Mouse (Mus musculus) erythroid progenitor cell, adult 5-6 weeks (primary cell): ENCODE data around the gene Ccs. TPM values are rescaled to one million over a fixed set of nuclear protein-coding genes. Genes with fewer than 3 reads are reported as not detected.

Experiments
- ATAC-seq: replicated peaks from 2 replicates; pipeline ENCODE4 v1.8.0; 2016; ENCODE audit warnings: moderate number of reproducible peaks, mild to moderate bottlenecking, moderate TSS enrichment, inconsistent platforms; ENCODE audit not compliant: poor library complexity, low FRiP score, severe bottlenecking
- total RNA-seq, 2 experiments: library from RNA; stranded (forward) in 1 of 2; stranded (reverse) in 1 of 2; fragments of 150-400 nt in 1 of 2; fragments of 186-747, 209-891 nt in 1 of 2; gene quantifications; 2 replicates each; pipeline versions ENCODE4 v1.2.3 to v1.2.4; 2015 to 2017; ENCODE audit warnings: low replicate concordance in 2 of 2

Ccs gene
- total RNA-seq, 2 experiments from 2014 or later = 30.2 to 63.1 TPM

DNA sequence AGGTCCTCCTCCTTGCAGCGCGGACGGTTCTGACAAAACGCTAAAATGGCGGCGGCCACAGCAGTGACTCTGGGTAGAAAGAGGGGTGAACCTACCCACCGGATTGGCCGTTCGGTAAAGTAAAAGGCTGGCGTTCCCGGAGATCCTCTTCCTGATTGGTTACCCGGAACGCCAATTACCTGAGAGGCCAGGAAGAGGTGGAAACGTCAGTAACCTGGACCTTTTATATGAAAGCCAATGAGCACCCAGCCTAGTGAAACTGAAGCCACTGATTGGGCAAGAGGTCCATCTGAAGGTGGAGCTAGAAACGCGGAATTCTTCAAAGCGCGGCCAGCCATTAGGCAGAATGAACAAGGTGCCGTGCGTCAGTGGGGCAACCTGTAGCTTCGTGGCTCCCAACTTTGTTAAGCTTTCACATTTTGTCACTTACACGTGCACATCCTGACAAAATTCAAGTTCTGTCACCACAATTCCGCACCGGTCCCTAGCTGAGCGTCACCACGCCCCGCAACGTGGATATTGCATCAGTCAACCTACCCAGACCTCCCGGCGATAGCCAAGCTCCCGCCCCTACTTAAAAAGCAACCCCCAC lies 45.2 kb downstream of the Ccs start, which contains the start of gene Rbm4:
TSS of gene Rbm4 (minus strand) at position 71 of the 592 bp plus-strand sequence.
- peak; percentile 97 for ATAC-seq

DNA sequence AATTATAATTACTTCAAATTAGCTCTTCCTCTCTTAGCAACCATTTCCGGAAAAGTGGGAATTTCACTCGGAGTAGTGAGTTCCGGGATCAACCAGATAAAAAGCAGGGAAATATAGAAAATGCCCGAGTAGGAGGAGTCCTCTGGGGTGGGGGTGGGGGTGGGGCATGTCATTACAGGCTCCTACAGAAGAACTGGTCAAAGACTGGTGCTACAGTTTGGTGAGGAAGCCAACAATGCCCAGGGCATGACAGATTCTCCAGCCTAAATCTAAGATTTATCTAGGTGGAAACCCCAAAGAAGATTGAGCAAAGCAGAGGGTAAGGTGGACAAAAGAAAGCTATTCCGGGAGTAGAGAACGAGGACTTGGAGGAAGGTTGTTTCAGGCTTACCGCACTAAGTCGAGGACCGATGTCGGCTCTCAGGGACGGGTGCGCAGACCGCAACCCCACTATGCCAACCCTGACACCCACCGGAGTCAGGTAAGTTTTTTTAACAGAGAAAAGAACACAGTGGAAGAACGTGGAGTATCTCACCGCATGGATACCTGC lies 45.8 kb downstream of the Ccs start:
- ATAC-seq = peak; percentile 37

DNA sequence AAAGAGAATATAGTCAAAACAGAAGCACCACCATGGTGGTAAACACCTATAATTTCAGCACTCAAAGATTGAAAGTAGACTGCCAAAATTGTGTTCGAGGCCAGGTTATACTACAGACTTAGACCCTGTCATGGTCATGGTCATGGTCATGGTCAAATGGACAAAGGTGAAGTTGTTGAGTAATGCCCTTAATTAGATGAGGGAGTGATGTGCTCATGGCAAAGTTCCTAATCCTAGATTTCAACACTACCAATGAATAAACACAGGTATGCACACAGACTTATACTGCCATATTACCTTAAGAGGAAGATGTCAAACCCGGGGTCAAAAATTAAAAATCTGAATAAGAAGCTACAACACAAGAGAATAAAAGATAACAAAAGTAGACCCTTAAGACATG lies 52.8 kb downstream of the Ccs start:
- ATAC-seq = no peak

DNA sequence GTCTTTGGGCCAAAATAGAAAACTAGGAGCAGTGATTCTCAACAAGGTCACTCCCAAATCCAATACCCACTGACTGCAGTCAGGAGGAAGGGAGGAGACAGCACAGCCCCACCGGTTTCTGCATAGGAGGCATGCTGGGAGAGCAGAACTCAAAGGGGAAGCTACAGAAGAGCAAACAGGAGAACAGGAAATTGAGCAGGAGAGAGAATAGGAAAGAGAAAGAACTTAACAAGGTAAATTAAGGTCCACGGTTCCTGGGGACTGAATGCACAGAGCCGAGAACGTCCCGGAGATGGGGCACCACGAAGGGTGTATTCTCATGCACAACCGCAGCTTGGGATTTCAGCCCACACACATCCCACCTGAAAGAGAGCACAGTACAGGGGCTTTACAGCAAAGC lies 53.9 kb downstream of the Ccs start:
- no peak for ATAC-seq

DNA sequence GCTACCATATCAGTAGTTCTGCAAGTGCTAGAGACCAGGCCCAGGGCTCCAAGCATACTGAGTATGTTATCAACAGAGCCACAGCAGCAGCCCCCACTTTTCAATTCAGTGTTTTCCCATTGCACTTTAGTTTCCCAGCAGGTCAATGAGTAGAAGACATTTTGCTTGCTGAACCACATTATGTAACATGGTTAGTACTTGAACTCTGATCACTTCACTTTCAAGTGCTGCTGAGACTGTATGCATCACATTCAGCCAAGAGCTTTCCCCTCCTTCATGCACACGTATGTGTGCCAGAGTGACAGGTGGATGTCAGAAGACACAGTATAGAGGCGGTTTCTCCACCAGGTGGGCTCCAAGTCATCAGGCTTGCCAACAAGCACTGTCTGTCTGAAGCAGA lies 56.2 kb downstream of the Ccs start:
- no peak for ATAC-seq

Other genes with a start within 250 kb of the Ccs start
- gene Lrfn4, start 223.7 kb downstream of the Ccs start, total RNA-seq (2015; ENCODE audit: low replicate concordance) = not detected in 2 replicates
- gene Lrfn4, start 223.7 kb downstream of the Ccs start, total RNA-seq (2017; ENCODE audit: low replicate concordance) = not detected in 2 replicates
- 21.6 and 26.4 TPM in 2 replicates for gene Rce1, start 213.7 kb downstream of the Ccs start, total RNA-seq (2015; ENCODE audit: low replicate concordance)
- gene Rce1, start 213.7 kb downstream of the Ccs start, total RNA-seq (2017; ENCODE audit: low replicate concordance) = 6.6 and 13.5 TPM in 2 replicates
- gene Gm960, start 140.7 kb downstream of the Ccs start, total RNA-seq (2015; ENCODE audit: low replicate concordance) = not detected in 2 replicates
- not detected in 2 replicates for gene Gm960, start 140.7 kb downstream of the Ccs start, total RNA-seq (2017; ENCODE audit: low replicate concordance)
- not detected in 2 replicates for gene Sptbn2, start 128.2 kb downstream of the Ccs start, total RNA-seq (2015; ENCODE audit: low replicate concordance)
- gene Sptbn2, start 128.2 kb downstream of the Ccs start, total RNA-seq (2017; ENCODE audit: low replicate concordance) = not detected in 2 replicates
- 4.3 and 5.0 TPM in 2 replicates for gene Rbm4b, start 82.8 kb downstream of the Ccs start, total RNA-seq (2015; ENCODE audit: low replicate concordance)
- 12.6 and 13.6 TPM in 2 replicates for gene Rbm4b, start 82.8 kb downstream of the Ccs start, total RNA-seq (2017; ENCODE audit: low replicate concordance)
- 41.5 and 67.4 TPM in 2 replicates for gene Rbm4, start 45.4 kb downstream of the Ccs start, total RNA-seq (2015; ENCODE audit: low replicate concordance)
- gene Rbm4, start 45.4 kb downstream of the Ccs start, total RNA-seq (2017; ENCODE audit: low replicate concordance) = 106 and 172 TPM in 2 replicates
- 13.7 and 83.8 TPM in 2 replicates for gene Gm21992, start 27.7 kb downstream of the Ccs start, total RNA-seq (2015; ENCODE audit: low replicate concordance)
- gene Gm21992, start 27.7 kb downstream of the Ccs start, total RNA-seq (2017; ENCODE audit: low replicate concordance) = 29.0 and 62.2 TPM in 2 replicates
- gene Rbm14, start 27.7 kb downstream of the Ccs start, total RNA-seq (2015; ENCODE audit: low replicate concordance) = 28.1 and 35.3 TPM in 2 replicates
- gene Rbm14, start 27.7 kb downstream of the Ccs start, total RNA-seq (2017; ENCODE audit: low replicate concordance) = 27.7 and 27.9 TPM in 2 replicates
- gene Ccdc87, start within 50 bp of the Ccs start, total RNA-seq (2015; ENCODE audit: low replicate concordance) = not detected in 2 replicates
- gene Ccdc87, start within 50 bp of the Ccs start, total RNA-seq (2017; ENCODE audit: low replicate concordance) = not detected in 2 replicates
- 22.0 and 71.3 TPM in 2 replicates for gene Ctsf, start 15.8 kb upstream of the Ccs start, total RNA-seq (2015; ENCODE audit: low replicate concordance)
- gene Ctsf, start 15.8 kb upstream of the Ccs start, total RNA-seq (2017; ENCODE audit: low replicate concordance) = 41.3 and 45.0 TPM in 2 replicates
- gene Actn3, start 38.6 kb upstream of the Ccs start, total RNA-seq (2015; ENCODE audit: low replicate concordance) = not detected in 2 replicates
- gene Actn3, start 38.6 kb upstream of the Ccs start, total RNA-seq (2017; ENCODE audit: low replicate concordance) = 0.26 and 0.53 TPM in 2 replicates
- gene Zdhhc24, start 39.3 kb upstream of the Ccs start, total RNA-seq (2015; ENCODE audit: low replicate concordance) = 19.8 and 34.0 TPM in 2 replicates
- 18.0 and 24.9 TPM in 2 replicates for gene Zdhhc24, start 39.3 kb upstream of the Ccs start, total RNA-seq (2017; ENCODE audit: low replicate concordance)
- 0.42 and 4.0 TPM in 2 replicates for gene Bbs1, start 67.3 kb upstream of the Ccs start, total RNA-seq (2015; ENCODE audit: low replicate concordance)
- 4.5 and 7.7 TPM in 2 replicates for gene Bbs1, start 67.3 kb upstream of the Ccs start, total RNA-seq (2017; ENCODE audit: low replicate concordance)
- 9.0 and 13.0 TPM in 2 replicates for gene Dpp3, start 89.0 kb upstream of the Ccs start, total RNA-seq (2015; ENCODE audit: low replicate concordance)
- 9.1 and 15.7 TPM in 2 replicates for gene Dpp3, start 89.0 kb upstream of the Ccs start, total RNA-seq (2017; ENCODE audit: low replicate concordance)
- gene Peli3, start 103.8 kb upstream of the Ccs start, total RNA-seq (2015; ENCODE audit: low replicate concordance) = not detected in 2 replicates
- gene Peli3, start 103.8 kb upstream of the Ccs start, total RNA-seq (2017; ENCODE audit: low replicate concordance) = not detected in 2 replicates
- gene Mrpl11, start 122.8 kb upstream of the Ccs start, total RNA-seq (2015; ENCODE audit: low replicate concordance) = 4.7 and 8.0 TPM in 2 replicates
- 10.5 and 14.1 TPM in 2 replicates for gene Mrpl11, start 122.8 kb upstream of the Ccs start, total RNA-seq (2017; ENCODE audit: low replicate concordance)
- not detected in 2 replicates for gene Npas4, start 151.0 kb upstream of the Ccs start, total RNA-seq (2015; ENCODE audit: low replicate concordance)
- gene Npas4, start 151.0 kb upstream of the Ccs start, total RNA-seq (2017; ENCODE audit: low replicate concordance) = not detected in 2 replicates
- not detected in 2 replicates for gene Slc29a2, start 184.5 kb upstream of the Ccs start, total RNA-seq (2015; ENCODE audit: low replicate concordance)
- not detected in 2 replicates for gene Slc29a2, start 184.5 kb upstream of the Ccs start, total RNA-seq (2017; ENCODE audit: low replicate concordance)
- gene B4gat1, start 199.5 kb upstream of the Ccs start, total RNA-seq (2015; ENCODE audit: low replicate concordance) = not detected in 2 replicates
- 0.68 TPM in 1 of 2 replicates, not detected in the other for gene B4gat1, start 199.5 kb upstream of the Ccs start, total RNA-seq (2017; ENCODE audit: low replicate concordance)
- gene AC124502.3, start 199.6 kb upstream of the Ccs start, total RNA-seq (2015; ENCODE audit: low replicate concordance) = 1.3 and 4.0 TPM in 2 replicates
- 2.1 TPM in 1 of 2 replicates, not detected in the other for gene AC124502.3, start 199.6 kb upstream of the Ccs start, total RNA-seq (2017; ENCODE audit: low replicate concordance)
- gene Brms1, start 202.0 kb upstream of the Ccs start, total RNA-seq (2015; ENCODE audit: low replicate concordance) = 4.6 and 13.0 TPM in 2 replicates
- 4.5 and 10.9 TPM in 2 replicates for gene Brms1, start 202.0 kb upstream of the Ccs start, total RNA-seq (2017; ENCODE audit: low replicate concordance)
- 0.42 TPM in 1 of 2 replicates, not detected in the other for gene Rin1, start 211.1 kb upstream of the Ccs start, total RNA-seq (2015; ENCODE audit: low replicate concordance)
- gene Rin1, start 211.1 kb upstream of the Ccs start, total RNA-seq (2017; ENCODE audit: low replicate concordance) = not detected in 2 replicates
- not detected in 2 replicates for gene Cd248, start 228.7 kb upstream of the Ccs start, total RNA-seq (2015; ENCODE audit: low replicate concordance)
- gene Cd248, start 228.7 kb upstream of the Ccs start, total RNA-seq (2017; ENCODE audit: low replicate concordance) = not detected in 2 replicates
- not detected in 2 replicates for gene Tmem151a, start 246.2 kb upstream of the Ccs start, total RNA-seq (2015; ENCODE audit: low replicate concordance)
- not detected in 2 replicates for gene Tmem151a, start 246.2 kb upstream of the Ccs start, total RNA-seq (2017; ENCODE audit: low replicate concordance)
- 5.0 and 10.8 TPM in 2 replicates for gene Yif1a, start 249.2 kb upstream of the Ccs start, total RNA-seq (2015; ENCODE audit: low replicate concordance)
- gene Yif1a, start 249.2 kb upstream of the Ccs start, total RNA-seq (2017; ENCODE audit: low replicate concordance) = 6.2 TPM in 1 of 2 replicates, not detected in the other